Mouse (Mus musculus): ENCODE results near the gene Ptprd.
"Not testable (repeated sequence)": the region's sequence is repeated elsewhere in the genome, so short reads cannot be mapped to it uniquely, and the experiment has no call there.

Gene Ptprd

GRCm38 (mm10) chr4:76461336-76461735 is 1750.4 kb downstream of the Ptprd start:
- in situ Hi-C loops (cut with MboI; ENCODE audit: unreplicated experiment in 2 of 2): no loop called here

GRCm38 (mm10) chr4:76460556-76460955 is 1751.2 kb downstream of the Ptprd start:
- in situ Hi-C loops (cut with MboI; ENCODE audit: unreplicated experiment in 2 of 2): no loop called here

- in situ Hi-C loops (cut with MboI; ENCODE audit: unreplicated experiment in 2 of 2): no loop called here
Observed at GRCm38 (mm10) chr4:76459621-76460020, 1752.1 kb downstream of the Ptprd start.

- in situ Hi-C loops (cut with MboI; ENCODE audit: unreplicated experiment in 2 of 2): no loop called here
Observed at GRCm38 (mm10) chr4:76452286-76452685, 1759.5 kb downstream of the Ptprd start.

GRCm38 (mm10) chr4:76451019-76451552 is 1760.7 kb downstream of the Ptprd start:
- in situ Hi-C loops (cut with MboI; ENCODE audit: unreplicated experiment in 2 of 2): no loop called here

- in situ Hi-C loops (cut with MboI; ENCODE audit: unreplicated experiment in 2 of 2): no loop called here
Observed at GRCm38 (mm10) chr4:76450351-76451018, 1761.3 kb downstream of the Ptprd start.

- in situ Hi-C loops (cut with MboI; ENCODE audit: unreplicated experiment in 2 of 2): no loop called here
Observed at GRCm38 (mm10) chr4:76449466-76450350, 1762.1 kb downstream of the Ptprd start.

GRCm38 (mm10) chr4:76448678-76449465 is 1762.9 kb downstream of the Ptprd start:
- in situ Hi-C loops (cut with MboI; ENCODE audit: unreplicated experiment in 2 of 2): no loop called here

- in situ Hi-C loops (cut with MboI; ENCODE audit: unreplicated experiment in 2 of 2): no loop called here
Observed at GRCm38 (mm10) chr4:76447396-76447795, 1764.4 kb downstream of the Ptprd start.

- in situ Hi-C loops (cut with MboI; ENCODE audit: unreplicated experiment in 2 of 2): no loop called here
Observed at GRCm38 (mm10) chr4:76444778-76445177, 1767.0 kb downstream of the Ptprd start.

- in situ Hi-C loops (cut with MboI; ENCODE audit: unreplicated experiment in 2 of 2): no loop called here
Observed at GRCm38 (mm10) chr4:76443553-76443952, 1768.2 kb downstream of the Ptprd start.

GRCm38 (mm10) chr4:76440791-76441364 is 1770.9 kb downstream of the Ptprd start:
- in situ Hi-C loops (cut with MboI; ENCODE audit: unreplicated experiment in 2 of 2): no loop called here

- in situ Hi-C loops (cut with MboI; ENCODE audit: unreplicated experiment in 2 of 2): no loop called here
Observed at GRCm38 (mm10) chr4:76438496-76439079, 1773.2 kb downstream of the Ptprd start.

GRCm38 (mm10) chr4:76438068-76438467 is 1773.7 kb downstream of the Ptprd start:
- in situ Hi-C loops (cut with MboI; ENCODE audit: unreplicated experiment in 2 of 2): no loop called here

GRCm38 (mm10) chr4:76435920-76436319 is 1775.8 kb downstream of the Ptprd start:
- in situ Hi-C loops (cut with MboI; ENCODE audit: unreplicated experiment in 2 of 2): no loop called here

GRCm38 (mm10) chr4:76429769-76430168 is 1782.0 kb downstream of the Ptprd start:
- in situ Hi-C loops (cut with MboI; ENCODE audit: unreplicated experiment in 2 of 2): no loop called here

GRCm38 (mm10) chr4:76427036-76427435 is 1784.7 kb downstream of the Ptprd start:
- in situ Hi-C loops (cut with MboI; ENCODE audit: unreplicated experiment in 2 of 2): not testable (repeated sequence)

GRCm38 (mm10) chr4:76425230-76425575 is 1786.6 kb downstream of the Ptprd start:
- in situ Hi-C loops (cut with MboI; ENCODE audit: unreplicated experiment in 2 of 2): no loop called here

GRCm38 (mm10) chr4:76424324-76425229 is 1787.2 kb downstream of the Ptprd start:
- in situ Hi-C loops (cut with MboI; ENCODE audit: unreplicated experiment in 2 of 2): no loop called here

All from v-Abl transformed pro-B cells (cell line).